Mouse (Mus musculus): ENCODE results near the gene Lamp1. TPM values are rescaled to one million over a fixed set of nuclear protein-coding genes. Genes with fewer than 3 reads are reported as not detected.

Lamp1 gene
- total RNA-seq, 2 experiments from 2014 or later, result 222 to 232 TPM

DNA sequence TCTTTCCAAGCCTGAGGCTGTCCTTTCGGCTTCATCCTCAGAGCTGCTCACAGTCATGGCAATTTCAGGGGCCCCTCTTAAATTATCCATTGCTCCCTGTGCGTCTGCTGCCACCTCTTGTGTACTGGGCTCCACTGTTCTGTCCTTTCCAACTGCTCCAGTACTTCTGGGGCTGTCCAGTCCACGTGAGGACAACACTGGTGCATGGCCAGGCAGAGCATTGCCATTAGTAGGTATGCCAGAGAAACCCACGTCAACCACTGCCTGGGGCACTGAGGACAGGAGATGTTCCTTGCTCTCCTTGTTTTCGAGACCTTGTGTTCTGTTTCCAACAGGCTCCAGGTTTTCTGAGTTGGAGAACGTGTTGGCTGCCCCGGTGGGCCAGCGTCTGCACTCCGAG lies 65.5 kb downstream of the Lamp1 start:
- intact Hi-C loops (cut with DNase I; ENCODE audit: low total_unique reads), result no loop called here
- DNase-seq, result no peak

Small RNA genes lying within 50 kb of the gene (microRNA-seq; reads per million reads assigned to microRNA genes)
- gene Mir1968 (5.0 to 6.4 reads per million in 2 experiments), gene Mir7065 (0 reads per million in 2 experiments)

Other genes starting within 250 kb of the Lamp1 start
- not detected for gene F7, start 133.1 kb upstream of the Lamp1 start, total RNA-seq (2021)
- not detected for gene F10, start 121.9 kb upstream of the Lamp1 start, total RNA-seq (2021)
- not detected for gene Proz, start 98.2 kb upstream of the Lamp1 start, total RNA-seq (2021)
- gene Pcid2, start 53.7 kb upstream of the Lamp1 start, total RNA-seq (2021), result 1 to 10 TPM; 6.7 to 8.4 TPM
- gene Cul4a, start 53.5 kb upstream of the Lamp1 start, total RNA-seq (2021), result 10 to 100 TPM; 73.3 to 76.9 TPM
- 10 to 100 TPM; 10.1 to 12.4 TPM for gene Grtp1, start 41.5 kb downstream of the Lamp1 start, total RNA-seq (2021)
- 10 to 100 TPM; 51.9 to 71.6 TPM for gene Adprhl1, start 95.0 kb downstream of the Lamp1 start, total RNA-seq (2021)
- gene Dcun1d2, start 129.0 kb downstream of the Lamp1 start, total RNA-seq (2021), result 10 to 100 TPM; 45.6 to 46.1 TPM
- 10 to 100 TPM; 12.7 to 13.3 TPM for gene Tmco3, start 129.0 kb downstream of the Lamp1 start, total RNA-seq (2021)
- gene Tfdp1, start 179.6 kb downstream of the Lamp1 start, total RNA-seq (2021), result 10 to 100 TPM; 38.3 to 39.1 TPM
- not detected for gene Atp4b, start 237.7 kb downstream of the Lamp1 start, total RNA-seq (2021)
- gene Grk1, start 245.9 kb downstream of the Lamp1 start, total RNA-seq (2021), result under 1 TPM in 1 of 2 experiments, not detected in 1; 0.02 TPM

Data from gastrocnemius, postnatal 14 days (tissue).